Mouse (Mus musculus): ENCODE results near the gene Tmprss7.
A peak's percentile ranks its signal among the peaks of the same experiment; 100 is the strongest.

The Tmprss7 gene

DNA sequence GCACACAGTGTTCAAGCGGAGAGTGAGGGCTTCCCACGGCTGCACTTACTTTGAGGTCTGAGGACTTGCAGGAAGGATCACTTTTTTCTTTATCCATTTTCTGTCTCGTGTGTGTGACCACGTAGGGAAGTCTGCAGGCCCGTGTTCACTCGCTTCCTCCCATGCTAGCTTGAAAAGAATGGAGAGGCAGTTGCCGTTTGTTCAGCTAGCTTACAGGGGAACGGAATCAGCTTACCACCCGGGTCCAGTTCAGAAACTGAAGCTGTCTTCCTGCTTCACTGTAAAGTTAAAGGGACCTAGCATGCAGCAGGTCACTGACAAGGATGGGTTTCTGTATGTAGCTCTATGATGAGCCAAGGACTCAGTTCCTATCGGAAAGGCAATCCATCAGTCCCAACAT lies at the start of gene Tmprss7:
Gene Tmprss7, minus strand, starts transcription at position 101 of the 400 bp plus-strand sequence.
- DNase-seq = no peak

DNA sequence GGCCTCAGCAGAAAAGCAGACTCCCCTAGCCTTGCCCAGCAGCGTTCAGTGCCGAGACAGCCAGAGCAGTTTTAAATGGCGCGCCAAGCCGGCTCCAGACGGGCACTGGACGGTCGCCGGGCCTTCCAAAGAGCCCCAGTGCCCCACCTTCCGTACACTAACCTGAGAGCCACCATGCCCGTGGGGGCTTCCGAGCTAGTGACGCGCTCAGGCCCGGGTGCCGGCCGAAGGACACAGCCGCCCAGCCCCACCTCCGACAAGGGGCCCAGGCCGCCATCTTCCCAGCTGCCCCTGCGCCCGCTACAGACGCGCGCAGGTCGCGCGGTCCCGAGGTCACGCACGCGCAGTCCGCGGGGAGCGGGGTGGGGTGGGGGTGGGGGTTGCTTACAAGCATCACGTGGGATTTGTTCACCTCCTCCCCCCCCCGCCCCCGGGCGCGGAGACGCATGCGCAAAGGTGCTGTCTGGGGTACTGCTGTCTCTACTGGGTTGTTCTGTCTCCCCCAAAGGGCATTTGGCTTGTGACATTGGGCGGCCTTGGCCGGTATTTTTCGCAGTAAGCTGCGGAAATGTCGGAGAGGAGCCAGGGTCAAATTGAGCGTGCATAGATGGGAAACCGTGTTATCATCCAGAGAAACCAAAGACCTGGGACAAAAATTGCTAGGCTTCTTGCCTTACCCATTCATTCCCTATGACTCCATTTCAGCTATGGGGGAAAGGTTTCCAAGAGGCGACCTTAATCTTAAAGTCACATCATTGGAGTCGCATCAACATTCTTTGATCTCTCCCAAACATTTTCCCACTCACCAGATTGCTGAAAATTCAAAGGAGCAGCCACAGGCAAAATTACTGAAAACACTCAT lies 49.4 kb upstream of the Tmprss7 start, which contains the start of gene Abhd10:
Gene Abhd10, minus strand, starts transcription at position 341 of the 862 bp plus-strand sequence.
- DNase-seq = peak; percentile 97

DNA sequence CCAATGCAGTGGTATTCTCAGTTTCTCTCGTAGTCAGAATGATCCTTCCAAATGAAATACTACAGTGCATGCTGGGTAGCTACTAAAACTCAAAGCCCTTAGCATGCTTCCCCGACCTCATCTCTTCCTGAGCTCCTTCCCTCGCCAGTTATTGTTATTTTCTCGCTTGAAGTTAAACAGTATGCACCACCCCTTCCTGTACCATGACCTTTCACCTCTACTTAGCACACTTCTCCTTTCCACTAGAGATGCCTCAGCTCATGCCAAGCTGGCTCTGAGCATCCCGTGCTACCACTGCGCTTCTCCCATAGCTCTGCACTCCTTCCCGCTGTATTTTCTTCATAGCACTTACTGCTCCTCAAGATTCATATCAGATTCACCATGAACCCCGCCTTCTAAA lies 44.4 kb upstream of the Tmprss7 start:
- DNase-seq = no peak

DNA sequence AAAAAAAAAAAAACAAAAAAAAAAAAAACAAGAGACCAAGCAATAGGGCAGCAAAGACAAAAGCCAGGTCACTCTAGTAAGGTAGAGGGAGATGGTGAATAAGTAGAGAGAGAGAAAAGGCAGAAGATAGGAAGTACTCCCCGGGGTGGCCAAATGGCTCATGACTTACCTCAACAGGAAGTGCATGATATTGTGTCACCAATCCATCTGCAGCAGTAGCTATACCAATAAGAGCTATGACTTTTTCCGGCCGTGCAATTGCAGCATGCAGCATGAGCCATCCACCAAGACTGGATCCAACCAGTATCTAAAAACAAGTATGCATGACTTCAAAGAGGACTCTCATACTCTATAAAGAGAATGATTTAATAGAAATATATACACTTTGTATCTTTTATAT lies 43.3 kb upstream of the Tmprss7 start:
- DNase-seq = no peak

DNA sequence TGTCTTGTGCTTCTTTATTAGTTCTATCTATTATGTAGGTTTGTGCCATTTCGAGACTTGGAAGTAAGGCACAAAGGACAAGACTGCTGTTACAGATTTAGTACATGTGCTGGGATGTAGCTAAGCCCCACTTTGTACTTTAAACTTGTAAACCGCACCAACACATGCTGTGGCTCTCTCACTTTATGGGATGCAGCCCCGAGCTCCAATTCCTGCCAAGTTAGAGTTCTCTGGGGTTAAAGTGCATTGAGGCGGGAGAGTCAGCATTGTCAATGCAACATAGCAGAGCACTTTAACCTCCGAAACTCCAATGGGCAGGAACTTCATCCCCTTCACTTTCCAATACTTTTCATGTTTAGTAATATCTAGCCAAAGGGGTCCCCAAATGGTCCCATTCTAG lies 35.7 kb upstream of the Tmprss7 start:
- DNase-seq = no peak

DNA sequence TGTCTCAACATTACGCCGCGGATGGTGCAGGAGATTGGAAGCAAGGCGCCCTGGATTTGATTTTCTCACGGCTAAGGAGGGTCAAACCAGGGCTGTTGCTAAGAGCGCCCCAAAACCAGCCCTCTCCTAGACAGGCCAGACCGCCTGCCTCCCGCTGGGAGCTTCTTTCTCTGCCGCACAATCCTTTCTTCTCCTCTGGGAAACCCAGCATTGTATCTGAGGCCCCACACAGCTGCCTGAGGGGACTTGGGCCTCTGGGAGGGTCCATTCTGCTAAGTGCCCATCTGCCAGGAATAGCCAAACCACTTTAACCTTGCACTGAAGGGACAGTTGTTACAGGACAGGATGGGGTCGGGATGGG lies 31.3 kb upstream of the Tmprss7 start:
- DNase-seq = no peak

DNA sequence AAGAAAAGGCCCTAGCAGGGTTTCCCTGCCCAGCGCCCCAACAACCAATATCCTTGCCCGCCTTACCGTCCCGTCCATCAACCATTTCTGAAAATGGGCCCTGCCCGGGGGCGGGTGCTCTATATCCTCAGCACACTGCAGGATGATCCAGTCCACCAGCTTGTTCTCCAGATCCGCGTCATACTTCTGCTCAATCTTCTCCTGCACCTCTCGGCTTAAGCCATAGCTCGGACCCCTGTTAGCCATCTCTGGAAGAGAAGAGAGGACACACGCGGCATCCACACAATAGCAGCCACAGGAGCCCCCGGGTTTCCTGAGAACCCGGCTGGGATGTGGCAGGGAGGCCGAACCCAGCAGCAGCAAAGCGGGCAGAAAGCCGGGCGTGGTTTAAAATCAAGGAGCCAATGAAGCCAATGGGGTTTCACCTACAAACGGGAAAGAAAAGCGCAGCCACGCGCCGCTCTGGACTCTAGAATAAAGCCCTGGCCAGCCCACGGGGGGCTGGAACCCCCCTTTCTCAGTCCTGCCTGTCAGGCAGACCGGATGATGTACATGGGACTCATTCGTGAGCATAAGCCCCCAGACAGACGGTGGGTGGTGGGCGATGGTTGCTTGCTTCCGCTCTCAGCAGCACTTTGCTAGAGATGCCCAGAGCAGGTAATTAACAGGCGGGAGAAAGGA lies 30.7 kb upstream of the Tmprss7 start, which contains the start of gene Tagln3:
Gene Tagln3, minus strand, starts transcription at position 548 of the 681 bp plus-strand sequence.
- DNase-seq = peak; percentile 22

DNA sequence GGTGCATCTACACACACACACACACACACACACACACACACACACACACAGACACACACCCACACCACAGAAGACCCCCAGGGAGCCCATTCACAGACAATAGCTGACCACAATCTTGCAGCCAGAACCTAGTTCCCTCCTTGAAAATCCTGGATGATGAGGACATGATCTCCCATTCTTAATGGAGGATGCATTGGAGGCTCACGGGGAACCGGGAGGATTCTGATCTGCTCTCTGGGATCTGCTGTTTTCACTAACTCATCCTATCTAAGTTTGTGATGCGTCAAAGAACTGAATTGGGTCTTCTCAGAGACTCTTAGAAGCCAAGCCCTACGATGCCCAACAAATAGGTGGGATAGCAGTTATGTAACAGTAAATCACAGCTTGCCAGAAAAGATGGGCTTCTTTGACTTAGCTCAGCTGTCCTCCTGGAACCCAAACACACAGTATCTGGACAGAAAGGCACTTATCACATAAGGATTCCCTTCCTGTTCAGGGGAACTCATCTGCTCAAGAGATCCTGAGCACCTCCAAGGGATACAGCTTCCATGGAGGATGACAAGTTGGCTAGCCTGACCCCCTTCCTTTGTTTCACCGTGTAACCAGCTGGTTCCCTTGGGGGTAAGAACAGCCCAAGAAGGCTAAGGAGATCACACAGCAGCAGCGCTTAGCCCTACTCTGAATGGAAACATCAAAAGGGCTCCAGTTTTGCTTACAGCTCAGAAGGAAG lies 29.9 kb upstream of the Tmprss7 start:
- DNase-seq = no peak

DNA sequence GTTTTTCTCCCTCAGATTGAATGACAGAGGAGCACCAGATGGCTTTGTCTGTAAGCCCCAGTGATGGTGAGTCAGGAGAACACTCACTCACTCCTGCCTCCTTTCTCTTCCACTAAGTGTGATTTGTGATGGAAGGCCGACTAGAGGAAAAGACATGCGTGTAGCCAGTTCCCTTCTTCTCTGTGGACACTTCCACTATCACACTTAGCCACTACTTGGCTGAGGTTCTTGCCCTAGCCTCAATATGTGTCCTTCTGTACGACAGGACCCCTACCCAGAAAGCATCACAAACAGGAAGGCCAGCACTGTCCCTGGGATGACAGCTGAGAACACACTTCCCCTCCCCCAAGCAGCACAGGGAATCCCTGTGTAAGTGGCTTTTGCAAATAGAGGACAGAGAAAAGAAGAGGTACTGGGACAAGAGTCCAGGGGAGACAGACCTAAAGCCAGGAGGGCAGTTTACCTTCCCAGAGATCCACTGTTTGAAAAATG lies 29.0 kb upstream of the Tmprss7 start:
- no peak for DNase-seq

DNA sequence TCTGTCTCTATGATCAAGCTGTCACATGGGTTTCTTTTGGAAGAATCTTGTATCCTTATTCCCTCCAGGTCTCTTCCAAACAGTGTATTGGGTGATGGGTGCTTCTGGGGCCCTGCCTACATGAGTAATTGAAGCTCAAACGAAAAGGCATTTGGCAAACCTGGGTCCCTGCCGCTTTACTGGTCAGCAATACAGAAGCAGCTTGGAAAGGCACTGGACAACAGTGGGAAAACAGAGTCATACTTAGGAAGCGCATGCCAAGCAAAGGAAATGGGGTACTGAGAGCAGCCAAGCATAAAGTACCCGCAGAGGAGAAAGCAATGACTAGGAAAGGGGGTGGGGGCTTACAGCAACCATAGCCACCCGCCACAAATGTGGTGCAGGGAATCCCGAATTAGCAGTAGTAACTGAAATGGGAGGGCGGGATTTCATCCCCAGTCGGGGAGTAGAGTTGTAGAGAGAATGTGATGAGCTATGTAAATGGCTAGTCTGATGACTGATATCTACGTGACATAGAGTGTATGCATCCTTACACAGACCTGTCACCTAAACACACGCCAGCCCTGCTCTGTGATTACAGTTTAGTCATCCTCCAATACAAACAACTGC lies 26.7 kb upstream of the Tmprss7 start:
- no peak for DNase-seq

DNA sequence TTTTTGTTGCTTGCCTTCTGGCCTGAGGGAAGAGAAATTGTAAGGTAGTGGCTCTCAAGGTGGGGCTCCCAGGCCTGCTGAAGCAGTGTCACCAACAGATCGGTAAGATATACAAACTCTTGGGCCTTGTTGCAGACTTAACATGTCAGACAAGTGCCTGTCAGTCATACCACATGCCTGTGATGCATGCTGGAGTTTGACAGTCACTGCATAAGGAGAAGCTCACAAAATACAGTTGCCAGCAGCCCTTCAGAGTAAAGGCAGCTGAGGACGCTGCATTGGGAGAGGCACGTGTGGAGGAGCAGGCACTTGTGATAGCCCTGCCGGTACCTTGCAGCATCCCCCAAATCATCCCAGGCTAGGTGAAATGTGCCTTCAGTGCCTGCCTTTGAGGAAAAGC lies 24.8 kb upstream of the Tmprss7 start:
- no peak for DNase-seq

DNA sequence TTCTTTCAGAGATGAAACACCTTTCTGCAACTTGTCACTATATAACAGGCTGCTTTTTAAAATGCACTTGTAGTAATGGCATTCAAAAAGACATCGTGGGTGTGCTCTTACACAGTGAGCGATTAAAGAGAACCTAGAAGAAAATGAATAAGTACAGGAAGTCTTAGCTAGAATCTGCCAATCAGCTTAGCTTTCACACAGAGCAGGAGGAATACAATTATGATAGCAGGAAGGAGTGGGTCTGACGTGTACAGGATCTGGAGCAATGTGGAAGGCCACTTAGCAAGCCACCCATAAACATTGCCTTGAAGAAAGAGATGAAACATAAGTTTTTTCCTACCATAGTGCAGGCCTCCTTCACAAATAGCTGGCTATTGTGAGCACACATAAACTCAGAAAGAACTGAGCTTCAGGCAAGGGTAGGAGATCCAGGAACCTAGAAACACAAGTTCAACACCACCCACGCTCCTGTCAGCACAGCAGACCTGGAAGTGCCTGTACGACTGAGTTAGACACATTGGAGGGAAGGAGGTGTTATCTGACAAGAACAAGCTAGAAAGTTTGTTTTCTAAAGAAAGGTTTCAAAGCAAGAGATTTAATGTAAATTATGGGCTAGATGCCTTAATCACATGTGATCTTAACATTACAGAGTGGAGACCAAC lies 21.2 kb upstream of the Tmprss7 start:
- DNase-seq = no peak

DNA sequence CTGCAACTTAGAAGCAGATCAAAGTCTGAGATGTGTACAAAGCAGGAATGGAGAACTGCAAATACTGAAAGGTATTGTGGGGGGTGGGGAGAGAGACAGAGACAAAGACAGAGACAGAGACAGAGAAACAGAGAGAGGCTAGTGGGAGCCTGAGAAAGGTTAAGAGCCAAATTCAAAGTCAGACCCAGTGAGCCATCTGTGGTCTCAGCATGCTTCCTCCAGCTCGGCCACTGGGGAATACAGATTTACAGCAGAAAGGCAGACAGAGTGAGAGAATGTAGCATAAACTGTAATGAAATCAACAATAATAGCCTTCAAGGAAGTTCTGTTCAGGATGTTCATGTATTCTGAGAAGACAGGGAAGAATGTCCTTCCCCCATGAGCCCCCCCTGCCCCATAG lies 20.4 kb upstream of the Tmprss7 start:
- no peak for DNase-seq

DNA sequence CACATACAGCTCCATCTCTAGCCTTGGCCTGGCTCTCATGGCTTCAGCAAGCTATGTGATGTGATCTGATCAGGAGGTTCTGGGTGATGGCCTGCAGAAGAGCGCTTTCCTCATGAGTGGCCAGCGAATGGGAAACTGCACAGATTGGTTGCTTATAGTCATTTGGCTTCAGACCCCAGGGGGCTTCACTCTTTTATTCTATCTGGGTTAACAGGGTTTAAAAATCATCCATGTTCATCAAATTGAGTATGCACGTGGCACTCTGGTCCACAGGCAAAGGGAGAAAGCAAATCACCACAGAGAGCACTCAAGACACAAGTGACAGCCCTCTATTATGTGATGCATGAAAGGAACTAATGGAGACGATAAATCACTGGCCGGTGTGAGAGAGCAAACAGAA lies 19.8 kb upstream of the Tmprss7 start:
- DNase-seq = no peak

DNA sequence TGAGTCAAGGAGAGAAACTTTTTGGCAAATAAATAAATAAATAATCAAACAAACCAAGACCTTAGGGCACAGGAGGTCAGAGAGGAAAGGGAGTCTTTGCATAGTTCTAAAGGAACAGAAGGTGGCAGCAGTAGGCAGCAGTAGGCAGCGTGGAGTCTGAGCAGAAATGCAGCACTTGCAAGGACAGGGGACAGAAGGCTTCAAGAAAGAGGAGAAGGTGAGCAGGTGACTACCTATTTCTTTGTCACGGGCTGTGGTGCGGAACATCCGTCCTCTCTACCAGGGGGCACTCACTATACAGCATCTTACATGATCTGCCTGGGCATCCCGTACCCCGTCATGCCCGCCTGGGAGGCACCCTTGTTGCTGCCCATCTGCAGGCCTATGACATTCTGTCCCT lies 17.8 kb upstream of the Tmprss7 start:
- DNase-seq = no peak

DNA sequence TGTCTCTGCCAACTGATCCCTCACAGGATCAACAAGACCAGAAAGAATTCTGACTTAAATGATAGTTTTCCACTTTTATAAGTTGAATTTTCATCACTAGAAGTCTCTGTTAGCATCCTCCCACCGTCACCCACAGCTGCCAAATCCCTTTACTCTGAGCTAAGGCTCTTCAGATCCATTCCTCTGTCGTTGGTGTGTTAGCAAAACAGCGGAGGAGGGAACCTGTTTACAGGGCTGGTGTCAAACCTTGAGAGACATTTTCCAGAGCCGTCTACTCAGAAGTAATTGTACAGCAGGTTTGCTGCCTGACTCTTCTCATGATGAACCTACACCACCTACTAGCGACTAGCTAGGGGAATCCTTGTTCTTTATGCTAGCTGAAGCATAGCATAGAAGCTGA lies 5.8 kb upstream of the Tmprss7 start:
- DNase-seq = no peak

DNA sequence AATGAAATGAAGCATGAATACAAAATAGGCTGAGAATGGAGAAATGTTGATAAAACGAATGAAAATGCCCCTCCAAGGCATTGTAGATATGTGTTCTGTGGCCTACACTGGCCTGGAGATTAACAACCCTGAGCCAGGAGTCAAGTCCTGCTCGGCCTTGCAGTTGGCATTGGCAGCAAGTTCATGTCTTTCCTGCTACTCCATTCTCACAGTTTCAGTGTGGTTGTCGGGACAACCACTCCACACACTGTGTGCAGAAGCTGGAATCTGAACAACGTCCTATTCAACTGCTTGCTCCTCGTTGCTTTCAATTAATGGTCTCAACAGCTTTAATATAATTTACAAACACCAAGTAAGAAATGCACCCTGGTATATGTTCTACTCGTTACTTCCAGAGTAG lies 4.5 kb upstream of the Tmprss7 start:
- DNase-seq = no peak

DNA sequence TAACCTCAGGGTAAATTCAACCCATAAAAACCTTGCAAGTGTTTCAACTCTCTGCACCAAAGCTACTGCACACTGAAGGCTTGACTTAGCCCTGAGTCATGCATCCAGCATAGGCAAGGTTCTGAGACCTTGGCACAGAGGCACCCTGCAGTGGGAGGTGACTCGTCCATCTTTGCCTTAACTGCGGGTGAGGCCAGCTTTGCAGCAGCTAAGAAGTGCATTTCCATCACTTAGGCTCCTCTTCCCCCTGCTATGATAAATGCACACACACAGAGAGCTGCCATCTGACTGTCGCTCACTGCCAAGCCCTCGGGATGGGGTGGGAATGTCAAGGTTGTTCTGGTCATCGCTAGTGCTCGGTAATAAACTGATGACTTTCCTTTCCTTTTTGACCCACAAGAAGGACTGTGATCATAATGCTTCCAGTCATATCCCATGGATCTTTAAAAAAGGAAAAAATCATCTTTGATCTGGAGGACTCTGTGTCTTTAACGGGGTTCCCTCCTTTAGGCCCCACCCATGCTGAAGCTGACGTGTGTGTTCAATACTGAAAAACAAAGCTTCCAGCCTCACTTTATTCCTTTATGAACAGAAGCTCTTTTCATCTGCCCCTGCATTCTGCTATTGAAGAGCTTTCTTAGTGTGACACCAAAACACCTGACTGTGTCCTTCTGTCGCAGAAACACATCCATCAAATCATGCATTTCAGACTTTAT lies 2.1 kb upstream of the Tmprss7 start:
- DNase-seq = no peak

DNA sequence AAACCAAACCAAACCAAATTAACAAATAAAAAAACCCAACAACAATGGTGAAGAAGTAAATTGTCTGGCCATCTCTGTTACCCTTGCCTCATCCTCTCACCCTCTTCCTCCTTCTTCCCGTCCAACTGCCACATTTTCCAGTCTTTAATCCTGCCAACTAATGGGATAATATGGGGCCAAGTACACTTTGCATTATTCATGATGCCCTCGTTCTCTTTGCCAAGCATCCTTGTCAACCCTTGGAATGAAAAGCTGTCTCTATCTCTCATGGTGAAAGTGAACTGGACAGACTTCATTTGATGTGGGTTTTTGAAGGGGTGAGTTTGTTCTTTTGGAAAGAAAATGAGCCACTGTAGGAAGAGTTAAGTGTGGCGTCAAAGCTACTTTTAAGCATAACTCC lies 607 bp downstream of the Tmprss7 start:
- DNase-seq = no peak

DNA sequence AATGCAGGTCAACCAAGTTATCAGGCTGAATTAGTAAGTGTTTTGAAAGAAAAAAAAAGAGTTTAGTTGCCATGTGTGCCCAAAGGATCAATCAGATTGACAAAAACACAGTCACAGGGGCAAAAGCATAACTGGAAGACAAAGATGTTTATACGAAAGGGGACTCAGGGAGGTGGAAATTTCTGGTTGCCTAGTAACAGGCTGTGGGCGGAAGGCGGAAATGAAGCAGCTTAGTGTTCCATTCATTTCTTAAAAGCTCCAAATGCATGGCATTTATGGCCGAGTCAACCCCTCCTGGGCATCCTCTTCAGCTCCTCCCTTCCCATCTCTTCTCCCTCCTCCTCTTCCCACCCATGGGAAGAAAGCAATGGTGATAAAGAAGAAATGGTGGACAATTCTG lies 3.3 kb downstream of the Tmprss7 start:
- DNase-seq = peak; percentile 18

DNA sequence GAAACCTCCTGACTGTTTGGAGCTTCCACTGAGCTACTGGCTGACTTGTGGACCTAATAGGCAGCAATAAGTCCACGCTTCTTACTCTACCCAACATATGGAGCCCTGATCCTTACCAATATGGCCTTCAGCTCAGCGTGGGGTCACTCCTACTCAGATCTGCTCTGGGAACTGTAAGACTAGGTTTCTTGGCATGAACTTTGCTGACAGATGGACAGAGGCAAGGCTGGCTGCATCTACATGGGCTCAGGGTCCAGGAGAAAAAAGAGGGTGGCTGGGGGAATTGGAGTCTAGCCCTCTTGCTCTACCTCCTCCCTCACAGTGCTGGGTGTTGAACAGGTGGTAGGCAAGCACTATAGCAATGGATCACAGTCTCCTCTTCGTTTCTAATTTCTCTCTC lies 6.6 kb downstream of the Tmprss7 start:
- no peak for DNase-seq

DNA sequence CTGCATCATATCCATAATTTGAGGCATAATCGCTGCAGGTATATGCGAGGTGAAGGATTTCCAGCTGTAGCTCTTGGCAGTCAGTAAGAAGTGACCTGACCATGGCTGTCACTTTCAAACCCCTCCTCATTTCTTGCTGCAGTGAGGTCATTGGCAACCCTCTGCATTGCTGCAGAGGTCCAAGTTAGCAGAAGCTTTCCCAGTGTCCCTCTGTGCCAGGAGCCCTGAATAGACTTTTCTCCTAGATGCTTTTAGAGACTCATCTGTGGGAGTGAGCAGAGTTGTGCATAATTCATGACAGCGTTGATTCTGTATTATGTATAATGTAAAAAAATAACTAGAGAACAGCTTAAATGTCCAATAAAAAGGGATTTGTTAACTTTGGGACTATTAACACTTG lies 8.2 kb downstream of the Tmprss7 start:
- no peak for DNase-seq
